Mouse (Mus musculus) thymus, postnatal 14 days (tissue): Measurements from ENCODE around the gene Ltbp1.

Experiments used
- DNase-seq: peaks from one replicate; pipeline ENCODE4 v3.0.0; 2021

Ltbp1 gene

DNA sequence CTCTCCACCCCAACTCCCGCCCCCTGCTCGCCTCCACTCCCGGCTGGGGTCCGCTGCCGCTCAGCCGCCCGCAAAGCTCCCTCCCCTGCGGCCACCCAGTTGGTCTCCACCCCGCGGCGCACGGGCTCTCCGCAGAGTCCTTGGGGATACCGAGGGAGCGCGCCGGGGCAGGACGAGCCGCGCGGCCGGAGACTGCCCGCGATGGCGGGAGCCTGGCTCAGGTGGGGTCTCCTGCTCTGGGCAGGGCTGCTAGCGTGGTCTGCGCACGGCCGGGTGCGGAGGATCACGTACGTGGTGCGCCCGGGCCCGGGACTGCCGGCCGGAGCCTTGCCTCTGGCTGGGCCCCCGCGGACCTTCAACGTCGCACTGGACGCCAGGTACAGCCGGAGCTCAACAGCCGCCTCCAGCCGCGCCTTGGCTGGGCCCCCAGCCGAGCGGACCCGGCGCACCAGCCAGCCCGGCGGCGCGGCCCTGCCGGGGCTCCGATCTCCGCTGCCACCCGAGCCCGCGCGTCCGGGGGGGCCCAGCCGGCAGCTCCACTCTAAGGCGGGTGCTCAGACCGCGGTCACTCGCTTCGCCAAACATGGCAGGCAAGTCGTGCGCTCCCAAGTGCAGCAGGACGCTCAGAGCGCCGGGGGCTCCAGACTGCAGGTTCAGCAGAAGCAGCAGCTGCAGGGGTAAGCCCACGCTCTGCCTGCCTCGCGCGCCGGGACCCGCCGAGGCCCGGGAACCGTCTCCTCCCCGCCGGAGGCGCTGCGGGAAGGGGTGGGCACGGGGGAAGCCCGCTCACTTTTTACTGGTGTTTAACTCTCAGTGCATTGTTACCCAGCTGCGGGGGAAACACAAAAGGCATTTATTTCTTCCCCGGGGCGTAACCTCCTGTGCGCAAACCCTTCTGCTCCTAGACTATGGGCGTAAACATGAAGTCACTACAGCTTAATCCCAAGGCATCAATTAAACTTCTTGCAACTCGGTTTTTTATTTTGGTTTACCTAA lies 615 bp downstream of the Ltbp1 start:
- DNase-seq: peak; percentile 68

DNA sequence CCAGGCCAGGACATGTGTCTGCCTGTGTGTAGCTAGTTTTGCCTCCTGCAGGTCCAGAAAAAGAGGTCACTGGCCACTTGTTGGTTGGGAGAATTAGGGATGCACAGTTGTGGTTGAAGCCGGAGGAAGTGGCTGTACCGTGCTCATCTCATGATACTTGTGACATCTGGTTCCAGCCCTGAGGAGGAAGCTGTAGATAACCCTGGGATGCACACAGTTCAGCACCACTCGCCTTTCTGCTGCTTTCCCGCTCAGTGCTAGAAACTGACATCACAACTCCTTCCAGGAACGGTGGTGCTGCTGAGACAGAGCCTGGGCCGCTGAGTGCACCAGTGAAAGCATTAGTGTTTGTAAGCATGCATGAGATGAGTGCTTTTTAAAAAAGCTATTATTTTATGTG lies 5.6 kb downstream of the Ltbp1 start:
- no peak for DNase-seq

DNA sequence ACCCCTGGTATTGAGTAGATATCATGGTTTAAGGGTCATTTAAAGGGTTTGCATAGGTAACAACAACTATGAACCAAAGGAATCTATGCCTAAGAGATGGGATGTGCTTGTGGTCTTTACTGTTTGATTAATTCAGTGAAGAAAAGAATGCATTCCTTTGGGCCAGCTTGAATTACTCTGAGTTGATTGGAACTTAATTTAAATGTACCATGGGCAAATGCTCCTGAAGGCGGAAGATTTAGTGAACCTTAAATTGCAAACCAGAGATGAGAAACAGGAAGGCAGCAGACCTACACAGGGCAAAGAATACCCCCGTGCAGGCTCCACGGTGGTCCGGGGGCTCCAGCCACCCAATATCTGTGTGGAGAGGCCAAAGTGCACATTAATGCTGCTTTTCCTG lies 7.8 kb downstream of the Ltbp1 start:
- no peak for DNase-seq

DNA sequence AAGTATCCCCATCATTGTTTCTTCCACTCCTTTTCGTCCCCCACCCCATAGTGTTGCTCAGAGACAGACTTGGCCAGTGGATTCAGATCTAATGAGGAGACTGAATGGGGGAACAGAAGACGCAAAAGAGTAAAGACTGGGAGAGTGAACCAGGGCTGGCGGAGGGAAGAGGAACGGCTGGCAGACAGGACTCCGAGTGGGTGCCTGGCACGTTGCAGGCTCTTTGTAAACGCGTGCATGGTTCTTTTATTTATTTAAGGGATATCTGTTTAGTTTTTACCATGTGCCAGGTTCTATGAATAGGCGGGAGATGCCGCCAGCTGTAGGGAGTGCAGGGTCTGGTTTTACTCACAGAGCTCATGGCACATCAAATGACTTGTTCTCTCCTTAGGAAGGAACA lies 8.5 kb downstream of the Ltbp1 start:
- no peak for DNase-seq

DNA sequence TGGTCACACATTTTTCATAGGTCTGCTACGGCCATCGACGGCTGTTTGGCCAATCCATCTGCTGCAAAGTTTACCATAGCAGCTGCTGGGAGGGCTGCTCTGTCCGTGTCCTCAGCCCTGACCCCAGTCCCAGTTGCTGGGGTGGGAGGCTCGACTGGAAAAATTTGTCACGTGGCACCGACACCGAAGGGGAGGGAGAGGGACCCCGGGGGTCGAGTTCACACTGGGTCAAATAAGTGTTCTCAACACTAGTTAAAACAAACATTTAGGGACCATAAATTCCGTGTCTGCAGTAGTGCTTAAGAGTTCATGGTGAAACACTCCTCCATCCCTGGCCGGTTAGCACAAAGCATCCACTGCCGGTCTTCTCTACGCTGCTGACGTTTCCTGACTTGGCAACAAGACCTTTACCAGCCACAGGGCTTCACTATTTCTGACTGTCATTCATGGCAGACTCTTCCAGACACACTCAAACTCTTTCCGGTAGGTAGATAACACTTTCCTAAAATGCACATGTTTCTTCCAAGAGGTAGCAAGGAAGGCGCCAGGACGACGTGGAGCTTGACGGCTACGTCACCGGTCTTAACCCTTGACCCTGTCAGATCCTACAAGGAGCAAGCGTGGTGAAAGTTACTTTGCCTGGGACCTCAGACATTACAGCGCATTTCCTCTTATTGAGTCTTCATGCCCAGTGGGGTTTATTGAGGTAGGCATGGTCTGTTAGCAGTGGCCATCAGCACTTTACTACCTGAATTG lies 9.4 kb downstream of the Ltbp1 start:
- DNase-seq: no peak

DNA sequence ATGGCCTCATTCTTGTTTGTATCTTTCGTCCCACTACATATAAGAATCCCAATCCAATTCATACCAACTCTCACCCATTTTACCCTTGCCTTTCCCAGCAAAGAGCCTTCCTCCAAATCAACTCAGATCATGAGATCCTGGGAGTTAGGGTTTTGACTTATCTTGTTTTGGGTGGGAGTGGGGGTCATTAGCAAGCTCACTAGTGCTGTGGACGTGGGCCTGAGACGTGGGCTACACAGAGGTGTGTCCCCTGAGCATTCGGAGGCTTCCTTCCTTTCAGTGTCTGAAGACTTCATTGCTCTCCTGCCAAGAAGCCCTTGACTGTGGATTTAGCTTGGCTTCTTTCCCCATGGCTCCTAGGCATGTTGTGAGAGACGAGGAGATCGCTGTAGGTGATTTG lies 10.2 kb downstream of the Ltbp1 start:
- no peak for DNase-seq

DNA sequence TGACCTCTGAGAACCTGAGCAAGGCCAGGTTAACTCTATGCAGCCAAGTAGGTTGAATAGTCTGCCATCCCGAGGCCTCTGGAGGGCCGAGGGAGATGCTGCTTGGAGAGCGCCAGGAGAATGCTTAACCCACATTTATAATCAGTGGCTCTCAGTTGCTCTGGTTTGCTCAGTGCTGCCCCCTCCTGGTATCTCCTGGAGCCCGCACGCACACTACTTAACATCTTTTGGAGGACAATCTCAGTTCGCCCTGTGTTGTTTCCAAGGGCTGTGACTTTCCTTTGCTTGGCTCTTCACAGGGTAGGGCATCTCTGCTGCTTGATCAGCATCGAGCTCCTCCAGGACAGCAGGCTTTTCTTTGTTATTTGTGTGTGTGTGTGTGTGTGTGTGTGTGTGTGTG lies 12.1 kb downstream of the Ltbp1 start:
- DNase-seq: peak; percentile 44

DNA sequence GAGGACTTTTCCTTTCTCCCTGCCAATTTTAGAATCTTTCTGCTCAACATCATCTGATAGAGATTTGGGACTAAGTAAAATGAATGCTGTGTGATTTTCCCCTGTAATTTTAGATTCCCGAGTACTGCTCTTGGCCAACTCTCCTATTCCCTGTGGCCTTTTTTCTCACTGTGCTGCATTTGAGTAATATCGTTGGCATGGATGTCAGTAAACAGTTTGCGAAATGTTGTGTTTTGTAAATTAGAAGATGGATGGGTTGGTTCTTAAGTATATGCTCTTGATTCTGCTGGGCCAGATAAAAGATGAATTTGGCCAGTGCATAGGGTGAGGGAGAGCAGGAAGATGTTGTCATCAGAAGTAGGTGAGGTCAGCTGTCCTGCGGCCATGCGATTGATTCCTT lies 12.8 kb downstream of the Ltbp1 start:
- DNase-seq: no peak

DNA sequence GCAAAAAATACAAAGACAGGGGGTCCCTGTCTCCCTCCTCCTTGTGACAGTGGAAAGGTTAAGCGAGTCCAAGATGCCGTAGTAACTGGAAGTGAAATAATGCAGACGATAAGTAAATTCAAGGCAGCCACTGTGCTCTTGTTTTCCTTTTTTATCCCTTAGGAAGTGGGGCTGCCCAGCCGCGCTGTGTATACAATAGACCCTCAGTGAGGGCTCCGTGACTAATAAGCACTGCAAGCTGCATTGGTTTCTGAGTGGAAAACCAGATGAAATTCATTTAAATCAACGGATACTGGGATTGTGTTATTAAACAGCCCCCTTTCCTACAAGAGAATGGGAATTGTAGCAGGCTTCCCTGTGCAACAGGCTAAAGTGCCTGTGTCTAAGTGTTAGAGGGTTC lies 14.7 kb downstream of the Ltbp1 start:
- DNase-seq: no peak

DNA sequence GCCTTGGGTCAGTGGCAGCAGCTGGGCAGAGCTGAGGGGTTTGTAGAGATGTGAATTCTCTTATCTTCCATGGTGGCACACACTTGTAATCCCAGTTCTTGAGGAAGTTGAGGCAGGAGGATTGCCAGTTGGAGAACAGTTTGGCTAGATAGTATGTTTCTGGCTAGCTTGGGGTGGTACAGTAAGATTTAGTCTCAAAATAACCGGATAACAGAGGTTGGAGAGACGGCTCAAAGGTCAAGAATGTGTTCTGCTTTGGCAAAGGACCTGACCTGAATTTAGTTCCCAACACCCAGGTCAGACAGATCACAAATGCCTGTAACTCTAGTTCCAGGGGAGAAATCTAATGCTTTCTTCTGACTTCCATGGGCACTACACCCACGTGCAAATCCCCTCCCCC lies 15.3 kb downstream of the Ltbp1 start:
- DNase-seq: no peak

DNA sequence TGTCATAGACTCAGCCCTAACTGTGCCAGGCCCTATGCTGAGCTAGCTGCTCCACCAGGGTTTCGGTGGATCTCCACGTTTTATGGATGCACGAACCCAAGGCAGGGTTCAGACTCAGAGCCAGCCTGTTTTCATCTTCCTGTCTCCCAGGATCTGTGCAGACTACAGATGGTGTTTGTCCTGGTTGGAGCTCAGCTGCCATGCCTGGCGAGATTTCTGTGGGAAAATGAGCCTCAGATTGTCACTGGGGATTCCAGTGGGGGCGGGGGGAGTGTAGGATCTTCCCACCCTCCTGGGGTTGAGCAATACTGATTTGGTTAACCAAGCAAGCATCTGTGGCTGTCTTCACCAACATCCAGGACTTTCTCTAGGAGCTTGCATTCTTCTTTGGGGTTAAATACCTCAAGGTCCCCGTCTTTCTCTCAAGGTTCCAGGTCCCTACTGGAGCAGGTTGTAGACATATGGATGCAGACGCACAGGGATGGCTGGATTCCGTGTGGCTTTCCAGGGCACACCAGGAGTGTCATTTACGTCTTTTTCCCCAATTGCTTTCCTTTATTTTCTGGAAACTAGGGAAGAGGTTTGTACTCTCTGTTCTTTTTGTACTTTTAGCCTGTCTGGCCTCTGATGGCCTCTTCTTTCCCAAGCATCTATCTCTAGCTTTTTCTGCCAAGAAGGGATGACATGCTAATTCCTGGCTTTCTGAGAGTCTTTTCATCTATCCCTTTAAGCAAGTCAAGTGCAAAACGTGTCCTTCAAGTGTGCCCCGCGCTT lies 22.2 kb downstream of the Ltbp1 start:
- DNase-seq: no peak

DNA sequence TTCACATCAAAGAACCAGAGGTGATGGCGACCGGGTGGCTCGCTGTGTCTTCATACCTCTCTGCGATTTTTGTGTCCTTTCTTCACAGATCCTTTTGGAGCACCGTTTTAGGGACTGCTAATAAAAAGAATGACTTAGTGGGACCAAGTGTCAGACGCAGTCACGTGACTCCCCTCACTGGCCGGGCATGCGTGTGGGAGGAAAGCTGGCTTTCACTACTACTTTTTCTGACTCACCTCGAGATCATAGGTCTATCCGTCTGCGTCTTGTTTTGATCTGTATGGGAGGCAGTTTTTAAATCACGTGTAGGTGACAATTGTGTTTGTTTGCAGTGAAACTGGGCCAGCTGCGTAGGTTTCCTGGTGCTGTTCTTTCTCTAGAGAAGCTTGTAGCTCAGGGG lies 28.0 kb downstream of the Ltbp1 start:
- no peak for DNase-seq

DNA sequence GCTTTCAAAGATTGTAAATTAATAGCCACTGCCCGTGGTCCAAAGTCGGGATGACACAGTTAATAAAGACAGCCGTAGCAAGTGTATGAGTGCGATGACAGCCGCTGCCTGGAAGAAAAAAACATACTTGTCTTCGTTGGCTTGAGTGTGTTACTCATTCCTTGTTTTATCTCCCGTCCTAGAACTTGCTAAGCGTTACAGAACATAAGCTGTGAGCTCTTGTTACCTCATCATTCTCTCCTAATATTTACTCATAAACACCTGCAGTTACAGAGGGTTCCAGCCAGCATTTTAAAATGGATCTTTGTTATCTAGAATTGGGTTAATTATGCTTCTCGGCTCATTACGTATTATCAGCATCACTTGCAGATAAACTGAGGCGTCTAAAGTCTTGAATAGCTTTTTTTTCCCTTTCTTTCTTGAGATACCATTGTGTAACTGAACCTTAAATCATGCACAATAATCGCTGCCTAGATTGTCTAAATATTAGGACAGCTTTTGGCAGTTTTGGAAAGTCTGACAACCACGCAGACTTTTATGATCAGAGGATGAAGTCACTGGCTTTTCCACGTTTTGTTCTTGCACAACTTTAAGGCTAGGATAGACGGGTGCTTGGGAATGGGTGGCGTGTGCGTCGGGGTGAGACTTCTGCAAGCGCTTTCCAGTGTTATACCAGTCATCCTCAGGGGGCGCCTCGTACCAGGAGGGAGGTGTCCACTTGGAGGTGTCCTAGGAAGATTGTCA lies 28.7 kb downstream of the Ltbp1 start:
- no peak for DNase-seq

DNA sequence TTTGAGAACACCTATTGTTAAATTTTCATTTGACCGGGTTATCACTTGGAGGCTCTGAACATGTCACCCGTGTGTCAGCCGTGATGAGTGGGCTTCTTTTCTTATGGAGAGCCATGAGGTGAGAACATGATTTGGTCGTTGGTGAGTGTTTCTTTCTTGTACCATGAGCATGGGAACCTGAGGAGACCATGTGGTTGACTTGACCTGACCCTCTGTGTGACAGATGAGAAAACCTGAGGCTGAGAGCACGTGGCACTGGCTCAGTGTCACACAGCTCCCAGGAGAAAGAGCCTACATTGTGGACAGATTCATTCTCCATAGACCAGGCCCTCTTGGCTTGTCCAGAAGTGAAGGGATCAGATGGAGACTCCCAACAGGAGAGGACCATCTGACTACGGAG lies 31.5 kb downstream of the Ltbp1 start:
- DNase-seq: no peak

DNA sequence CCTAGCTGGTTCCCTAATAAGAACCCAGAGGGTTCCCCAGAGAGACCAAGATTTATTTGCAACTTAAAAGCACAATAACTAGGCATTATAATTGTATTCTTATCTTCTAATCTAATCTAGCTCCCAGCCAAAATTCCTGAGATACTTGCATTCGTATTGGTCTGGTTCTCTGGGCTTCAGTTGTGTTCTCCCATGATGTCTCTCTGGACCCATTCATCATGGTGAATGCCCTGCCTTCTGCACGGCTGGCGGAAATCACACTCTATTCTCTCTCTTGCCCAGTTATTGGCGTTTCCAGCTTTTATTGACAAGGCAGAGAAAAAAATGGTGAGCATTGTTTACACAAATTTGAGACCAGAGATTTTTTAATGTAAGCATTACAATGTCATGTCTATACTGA lies 33.6 kb downstream of the Ltbp1 start:
- no peak for DNase-seq

DNA sequence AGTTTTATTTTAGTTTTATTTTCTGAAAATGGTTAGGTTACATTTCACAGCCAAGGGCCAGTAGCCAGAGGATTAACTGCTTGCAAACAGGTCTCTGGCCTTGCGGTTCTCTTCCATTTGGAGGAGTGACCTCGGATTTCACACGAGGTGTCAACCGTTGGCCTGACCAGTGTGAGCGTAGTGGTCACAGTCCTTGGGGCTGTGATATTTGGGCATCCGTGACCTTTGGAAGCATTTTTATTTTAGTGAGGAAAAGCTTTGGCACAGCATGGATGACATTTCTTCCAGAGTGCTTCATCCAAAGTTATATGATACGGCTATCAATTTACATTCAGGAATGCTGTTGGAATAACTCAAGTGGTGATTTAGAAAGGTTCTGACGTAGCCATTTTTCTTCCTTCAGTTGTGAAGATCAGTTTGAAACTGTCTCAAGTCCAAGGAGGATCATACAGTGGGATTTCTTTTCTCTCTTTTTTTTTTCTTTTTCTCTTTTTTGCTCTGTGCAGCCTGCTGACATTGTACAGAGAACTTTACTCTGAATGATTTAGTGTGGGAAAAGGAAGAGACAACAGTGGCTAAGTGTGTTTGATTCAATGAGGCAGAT lies 44.1 kb downstream of the Ltbp1 start:
- no peak for DNase-seq

DNA sequence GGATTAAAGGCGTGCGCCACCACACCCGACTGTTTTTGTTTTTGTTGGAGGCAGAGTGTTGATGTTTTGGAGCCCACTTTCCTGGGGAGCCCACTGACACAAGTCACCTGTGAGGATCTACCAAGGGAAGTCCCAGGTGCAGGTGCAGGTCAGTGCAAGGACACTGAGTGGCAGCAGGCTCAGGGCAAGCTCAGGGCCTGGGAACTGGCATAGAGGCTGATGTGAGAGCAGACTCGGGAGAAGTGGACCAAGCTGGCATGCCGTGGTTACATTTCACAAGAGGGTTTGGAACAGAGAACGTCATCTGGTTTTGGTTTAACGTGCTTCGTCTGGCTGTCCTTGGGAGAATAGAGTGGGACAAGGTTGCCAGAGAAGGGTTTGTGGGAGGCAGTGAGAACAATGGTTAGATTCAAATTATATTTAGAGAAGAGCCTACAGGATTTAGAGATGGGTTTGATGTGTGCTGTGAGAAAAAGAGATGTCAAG lies 46.1 kb downstream of the Ltbp1 start:
- DNase-seq: no peak

DNA sequence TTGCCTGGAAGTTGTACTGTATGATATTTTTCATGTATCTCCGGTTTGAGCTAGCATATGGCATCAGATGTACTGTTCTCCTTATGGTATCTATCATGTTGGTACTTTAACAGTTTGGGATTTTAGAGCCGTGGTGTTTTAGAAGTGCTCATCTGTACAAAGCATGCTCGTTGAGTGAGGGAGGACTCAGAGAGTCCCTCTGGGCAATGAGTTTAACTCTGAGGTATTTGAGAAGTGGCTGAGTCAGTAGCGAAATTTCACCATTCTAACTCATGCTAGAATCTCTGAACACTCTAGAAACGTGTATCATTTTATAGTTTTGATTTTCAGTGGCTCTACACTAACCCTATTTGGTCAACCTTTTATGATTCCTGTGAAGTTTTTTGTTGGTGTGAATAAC lies 49.9 kb downstream of the Ltbp1 start:
- no peak for DNase-seq

DNA sequence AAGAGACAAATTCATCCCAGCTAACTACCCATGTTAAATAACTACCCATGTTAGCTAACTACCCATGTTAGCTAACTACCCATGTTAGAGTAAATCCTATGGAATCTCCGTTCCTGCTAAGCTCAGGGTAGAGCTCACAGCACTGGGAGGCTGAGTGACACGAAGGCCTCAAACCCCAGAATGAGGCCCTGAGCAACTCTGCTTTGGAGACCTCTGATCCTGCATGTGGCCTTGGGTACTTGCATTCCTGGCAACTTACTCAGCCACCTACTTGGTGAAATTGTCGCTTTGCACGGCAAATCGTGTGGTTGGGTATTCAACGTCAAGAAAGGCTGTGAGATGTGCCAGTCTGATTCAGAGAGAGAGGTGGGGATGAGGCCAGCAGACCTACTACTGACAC lies 50.6 kb downstream of the Ltbp1 start:
- DNase-seq: no peak

DNA sequence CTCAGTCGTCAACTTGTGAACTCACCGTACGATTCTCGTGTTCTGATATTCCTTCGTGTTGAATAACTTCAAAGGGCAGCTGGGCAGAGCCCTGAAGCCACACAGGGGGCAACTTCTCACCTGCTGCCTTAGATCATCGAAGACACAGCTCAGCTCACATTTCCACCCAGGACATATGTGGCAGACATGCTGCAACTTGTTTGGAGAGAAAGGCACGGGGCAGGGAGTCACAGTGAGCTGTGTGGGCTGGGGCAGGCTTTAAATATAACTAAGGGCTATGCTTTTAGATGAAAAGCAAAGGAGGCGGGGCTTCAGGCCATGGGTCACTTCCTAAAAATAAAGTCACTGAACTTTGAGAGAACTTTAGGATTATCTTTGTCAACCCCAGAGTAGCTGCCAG lies 51.3 kb downstream of the Ltbp1 start:
- no peak for DNase-seq

DNA sequence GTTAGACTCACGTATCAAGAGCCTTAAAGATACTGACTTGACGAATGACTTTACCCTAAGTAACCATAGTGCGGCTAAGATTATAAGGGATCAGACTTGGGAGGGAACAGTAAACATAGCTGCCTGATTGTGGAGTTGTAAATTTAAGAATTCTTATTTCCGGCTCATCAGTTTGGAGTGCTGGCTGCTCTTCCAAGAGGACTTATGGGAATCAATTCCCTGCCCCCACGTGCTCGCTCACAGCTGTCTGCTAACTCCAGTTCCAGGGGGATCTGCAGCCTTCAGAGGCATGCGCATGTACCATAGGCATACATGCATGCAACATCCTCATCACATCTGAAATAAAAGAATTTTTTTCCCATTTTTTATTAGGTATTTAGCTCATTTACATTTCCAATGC lies 61.0 kb downstream of the Ltbp1 start:
- no peak for DNase-seq

DNA sequence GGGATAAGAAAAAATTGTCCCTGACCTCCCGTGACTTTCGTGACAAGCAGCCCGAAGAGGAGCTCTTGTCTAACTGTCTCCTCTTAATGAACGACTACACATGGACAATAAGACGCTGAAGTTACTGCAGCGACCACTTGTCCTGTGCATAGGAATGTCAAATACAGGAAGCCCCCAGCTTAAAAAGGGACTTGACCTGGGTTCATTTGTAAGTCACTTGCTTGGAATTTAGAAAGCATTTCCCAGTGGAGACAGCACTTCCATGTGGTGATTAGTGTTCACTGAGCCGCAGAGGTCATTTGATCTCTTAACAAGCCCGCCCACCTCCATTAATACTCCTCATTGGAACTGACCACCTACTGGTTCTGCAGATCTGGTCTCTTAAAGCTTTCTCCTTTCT lies 61.9 kb downstream of the Ltbp1 start:
- DNase-seq: no peak
